Mouse (Mus musculus) lung, adult 2 months (tissue): Measurements from ENCODE around the gene Akr1b7.

Experiments
- CTCF ChIP-seq: fragments of 200-500 bp; IDR thresholded peaks from 2 replicates; pipeline ENCODE4 v1.5.1; 2011; ENCODE audit warnings: mild to moderate bottlenecking, low read length, control low read depth; ENCODE audit not compliant: insufficient read depth
- POLR2A ChIP-seq: fragments of 200-500 bp; IDR thresholded peaks from 2 replicates; pipeline ENCODE4 v1.6.1; 2011; ENCODE audit warnings: low read depth, mild to moderate bottlenecking, control low read depth, low read length, borderline replicate concordance; ENCODE audit errors: extremely low read depth

GRCm38 (mm10) chr6:34447961-34448360 lies 35.8 kb downstream of the Akr1b7 start:
- peak; percentile 62 for TF ChIP-seq CTCF
- no peak for TF ChIP-seq POLR2A
